Mouse (Mus musculus): ENCODE data around the gene Ftsj3. TPM values are rescaled to one million over a fixed set of nuclear protein-coding genes. Genes with fewer than 3 reads are reported as not detected.

Gene Ftsj3
- polyA plus RNA-seq, 1 experiment from 2014 or later, result 70.1 TPM

GRCm38 (mm10) chr11:106266431-106266830 lies 10.6 kb upstream of the Ftsj3 start:
- H3K27ac ChIP-seq (ENCODE audit: low read depth, low read length), result no peak overlapping the region
- H3K27me3 ChIP-seq (ENCODE audit: control insufficient read depth, insufficient read depth, low read length), result no peaks in the 10 kb centered on the region
- peaks cover 29% of the 10 kb centered on the region; the same call in 1 of the 2 replicates for H3K36me3 ChIP-seq (ENCODE audit: control insufficient read depth, insufficient read depth, low read length)
- no peaks in the 10 kb centered on the region for H3K9me3 ChIP-seq (ENCODE audit: control insufficient read depth, low read length)
- 92% methylated on average over 10 of the region's 10 CpGs for WGBS
- no peak overlapping the region for H3K4me3 ChIP-seq (ENCODE audit: low read depth, low read length)
- H3K9ac ChIP-seq (ENCODE audit: low read length), result no peak overlapping the region
- H3K4me2 ChIP-seq (ENCODE audit: low read depth, low read length, severe bottlenecking), result no peak overlapping the region
- ATAC-seq (replicated peaks; ENCODE audit: low FRiP score), result no peak
- peaks cover 7% of the 10 kb centered on the region for H3K4me1 ChIP-seq (replicated peaks; ENCODE audit: control insufficient read depth, insufficient read depth, low read length)
- no peak for DNase-seq (ENCODE audit: low spot score)

- no peak overlapping the region for H3K4me2 ChIP-seq (ENCODE audit: low read depth, low read length, severe bottlenecking)
- WGBS, result 95% methylated on average over 4 of the region's 4 CpGs
- ATAC-seq (replicated peaks; ENCODE audit: low FRiP score) (no peak), DNase-seq (ENCODE audit: low spot score) (no peak)
- no peak overlapping the region for H3K4me3 ChIP-seq (ENCODE audit: low read depth, low read length)
- no peak overlapping the region for H3K27ac ChIP-seq (ENCODE audit: low read depth, low read length)
- H3K36me3 ChIP-seq (ENCODE audit: control insufficient read depth, insufficient read depth, low read length), result peaks cover 29% of the 10 kb centered on the region; the same call in 1 of the 2 replicates
- no peaks in the 10 kb centered on the region for H3K9me3 ChIP-seq (ENCODE audit: control insufficient read depth, low read length)
- peaks cover 4% of the 10 kb centered on the region; the same call in 1 of the 2 replicates for H3K4me1 ChIP-seq (replicated peaks; ENCODE audit: control insufficient read depth, insufficient read depth, low read length)
- no peaks in the 10 kb centered on the region for H3K27me3 ChIP-seq (ENCODE audit: control insufficient read depth, insufficient read depth, low read length)
- no peak overlapping the region for H3K9ac ChIP-seq (ENCODE audit: low read length)
Observed at GRCm38 (mm10) chr11:106265570-106265969, 9.7 kb upstream of the Ftsj3 start.

- Histone ChIP-seq H3K4me1 (replicated peaks; ENCODE audit: control insufficient read depth, insufficient read depth, low read length) (peaks cover 4% of the 10 kb centered on the region; the same call in 1 of the 2 replicates), H3K9ac (ENCODE audit: low read length) (no peak overlapping the region), H3K36me3 (ENCODE audit: control insufficient read depth, insufficient read depth, low read length) (peaks cover 29% of the 10 kb centered on the region; the same call in 1 of the 2 replicates), H3K4me3 (ENCODE audit: low read depth, low read length) (no peak overlapping the region), H3K4me2 (ENCODE audit: low read depth, low read length, severe bottlenecking) (no peak overlapping the region), H3K9me3 (ENCODE audit: control insufficient read depth, low read length) (no peaks in the 10 kb centered on the region), H3K27ac (ENCODE audit: low read depth, low read length) (no peak overlapping the region), H3K27me3 (ENCODE audit: control insufficient read depth, insufficient read depth, low read length) (no peaks in the 10 kb centered on the region)
- no peak for DNase-seq (ENCODE audit: low spot score)
- 94% methylated on average over 15 of the region's 15 CpGs for WGBS
- ATAC-seq (replicated peaks; ENCODE audit: low FRiP score), result no peak
Observed at GRCm38 (mm10) chr11:106264988-106265387, 9.1 kb upstream of the Ftsj3 start.

- no peaks in the 10 kb centered on the region for H3K9me3 ChIP-seq (ENCODE audit: control insufficient read depth, low read length)
- H3K27ac ChIP-seq (ENCODE audit: low read depth, low read length), result no peak overlapping the region
- H3K4me3 ChIP-seq (ENCODE audit: low read depth, low read length), result no peak overlapping the region
- WGBS, result 94% methylated on average over 9 of the region's 9 CpGs
- ATAC-seq (replicated peaks; ENCODE audit: low FRiP score) (no peak), DNase-seq (ENCODE audit: low spot score) (no peak)
- H3K4me2 ChIP-seq (ENCODE audit: low read depth, low read length, severe bottlenecking), result no peak overlapping the region
- H3K27me3 ChIP-seq (ENCODE audit: control insufficient read depth, insufficient read depth, low read length), result no peaks in the 10 kb centered on the region
- peaks cover 3% of the 10 kb centered on the region; the same call in 1 of the 2 replicates for H3K4me1 ChIP-seq (replicated peaks; ENCODE audit: control insufficient read depth, insufficient read depth, low read length)
- peaks cover 29% of the 10 kb centered on the region; the same call in 1 of the 2 replicates for H3K36me3 ChIP-seq (ENCODE audit: control insufficient read depth, insufficient read depth, low read length)
- no peak overlapping the region for H3K9ac ChIP-seq (ENCODE audit: low read length)
Observed at GRCm38 (mm10) chr11:106263963-106264362, 8.1 kb upstream of the Ftsj3 start.

- H3K9ac ChIP-seq (ENCODE audit: low read length), result no peak overlapping the region
- H3K27ac ChIP-seq (ENCODE audit: low read depth, low read length), result no peak overlapping the region
- no peak overlapping the region for H3K4me2 ChIP-seq (ENCODE audit: low read depth, low read length, severe bottlenecking)
- H3K4me3 ChIP-seq (ENCODE audit: low read depth, low read length), result no peak overlapping the region
- WGBS, result 88% methylated on average over 14 of the region's 14 CpGs
- peaks cover 9% of the 10 kb centered on the region; the same call in 1 of the 2 replicates for H3K4me1 ChIP-seq (replicated peaks; ENCODE audit: control insufficient read depth, insufficient read depth, low read length)
- no peaks in the 10 kb centered on the region for H3K27me3 ChIP-seq (ENCODE audit: control insufficient read depth, insufficient read depth, low read length)
- DNase-seq (ENCODE audit: low spot score) (no peak), ATAC-seq (replicated peaks; ENCODE audit: low FRiP score) (no peak)
- H3K36me3 ChIP-seq (ENCODE audit: control insufficient read depth, insufficient read depth, low read length), result peaks cover 29% of the 10 kb centered on the region; the same call in 1 of the 2 replicates
- H3K9me3 ChIP-seq (ENCODE audit: control insufficient read depth, low read length), result no peaks in the 10 kb centered on the region
Observed at GRCm38 (mm10) chr11:106260826-106261450, 5.1 kb upstream of the Ftsj3 start.

- H3K27ac ChIP-seq (ENCODE audit: low read depth, low read length), result no peak overlapping the region
- H3K4me2 ChIP-seq (ENCODE audit: low read depth, low read length, severe bottlenecking), result peak overlapping the region; percentile 72
- H3K9ac ChIP-seq (ENCODE audit: low read length), result peak overlapping the region; percentile 86
- DNase-seq (ENCODE audit: low spot score) (no peak), ATAC-seq (replicated peaks; ENCODE audit: low FRiP score) (no peak)
- WGBS, result 78% methylated on average over 5 of the region's 5 CpGs
- no peaks in the 10 kb centered on the region for H3K27me3 ChIP-seq (ENCODE audit: control insufficient read depth, insufficient read depth, low read length)
- H3K36me3 ChIP-seq (ENCODE audit: control insufficient read depth, insufficient read depth, low read length), result peaks cover 7% of the 10 kb centered on the region; the same call in 1 of the 2 replicates
- no peaks in the 10 kb centered on the region for H3K9me3 ChIP-seq (ENCODE audit: control insufficient read depth, low read length)
- peak overlapping the region; percentile 78 for H3K4me3 ChIP-seq (ENCODE audit: low read depth, low read length)
- H3K4me1 ChIP-seq (replicated peaks; ENCODE audit: control insufficient read depth, insufficient read depth, low read length), result peaks cover 13% of the 10 kb centered on the region
Observed at GRCm38 (mm10) chr11:106256775-106257174, 896 bp upstream of the Ftsj3 start.

- Histone ChIP-seq H3K4me1 (replicated peaks; ENCODE audit: control insufficient read depth, insufficient read depth, low read length) (peaks cover 13% of the 10 kb centered on the region), H3K9ac (ENCODE audit: low read length) (peak overlapping the region; percentile 86), H3K27me3 (ENCODE audit: control insufficient read depth, insufficient read depth, low read length) (no peaks in the 10 kb centered on the region), H3K4me3 (ENCODE audit: low read depth, low read length) (peak overlapping the region; percentile 78), H3K27ac (ENCODE audit: low read depth, low read length) (no peak overlapping the region), H3K4me2 (ENCODE audit: low read depth, low read length, severe bottlenecking) (peak overlapping the region; percentile 72), H3K9me3 (ENCODE audit: control insufficient read depth, low read length) (no peaks in the 10 kb centered on the region), H3K36me3 (ENCODE audit: control insufficient read depth, insufficient read depth, low read length) (peaks cover 4% of the 10 kb centered on the region; the same call in 1 of the 2 replicates)
- ATAC-seq (replicated peaks; ENCODE audit: low FRiP score) (no peak), DNase-seq (ENCODE audit: low spot score) (no peak)
- 4% methylated on average over 22 of the region's 22 CpGs for WGBS
Observed at GRCm38 (mm10) chr11:106255174-106255573, 705 bp downstream of the Ftsj3 start.

GRCm38 (mm10) chr11:106254767-106255166 lies 1.1 kb downstream of the Ftsj3 start:
- Histone ChIP-seq H3K4me3 (ENCODE audit: low read depth, low read length) (peak overlapping the region; percentile 78), H3K4me1 (replicated peaks; ENCODE audit: control insufficient read depth, insufficient read depth, low read length) (peaks cover 13% of the 10 kb centered on the region), H3K27me3 (ENCODE audit: control insufficient read depth, insufficient read depth, low read length) (no peaks in the 10 kb centered on the region), H3K36me3 (ENCODE audit: control insufficient read depth, insufficient read depth, low read length) (peaks cover 4% of the 10 kb centered on the region; the same call in 1 of the 2 replicates), H3K4me2 (ENCODE audit: low read depth, low read length, severe bottlenecking) (peak overlapping the region; percentile 72), H3K9ac (ENCODE audit: low read length) (peak overlapping the region; percentile 86), H3K9me3 (ENCODE audit: control insufficient read depth, low read length) (no peaks in the 10 kb centered on the region), H3K27ac (ENCODE audit: low read depth, low read length) (no peak overlapping the region)
- ATAC-seq (replicated peaks; ENCODE audit: low FRiP score) (no peak), DNase-seq (ENCODE audit: low spot score) (no peak)
- WGBS, result 14% methylated on average over 2 of the region's 2 CpGs

- no peak overlapping the region for H3K4me2 ChIP-seq (ENCODE audit: low read depth, low read length, severe bottlenecking)
- H3K36me3 ChIP-seq (ENCODE audit: control insufficient read depth, insufficient read depth, low read length), result peaks cover 26% of the 10 kb centered on the region
- no peaks in the 10 kb centered on the region for H3K9me3 ChIP-seq (ENCODE audit: control insufficient read depth, low read length)
- no peak overlapping the region for H3K9ac ChIP-seq (ENCODE audit: low read length)
- no peaks in the 10 kb centered on the region for H3K4me1 ChIP-seq (replicated peaks; ENCODE audit: control insufficient read depth, insufficient read depth, low read length)
- no peak overlapping the region for H3K27ac ChIP-seq (ENCODE audit: low read depth, low read length)
- 93% methylated on average over 7 of the region's 7 CpGs for WGBS
- no peak for DNase-seq (ENCODE audit: low spot score)
- no peak overlapping the region for H3K4me3 ChIP-seq (ENCODE audit: low read depth, low read length)
- ATAC-seq (replicated peaks; ENCODE audit: low FRiP score), result no peak
- H3K27me3 ChIP-seq (ENCODE audit: control insufficient read depth, insufficient read depth, low read length), result no peaks in the 10 kb centered on the region
Observed at GRCm38 (mm10) chr11:106249326-106249725, 6.6 kb downstream of the Ftsj3 start.
